Mouse (Mus musculus) lung, postnatal 0 days (tissue): ENCODE measurements at regions not wholly inside any gene's neighbourhood (a gene's known extent, or its start where the extent isn't known, plus 50 kb on each side); places are given as distances from the start of the nearest gene placed in this dataset.

Experiments used
- ATAC-seq: fragments of 200-750 bp; cut with Nextera tagmentation; 2 replicates; pipeline ENCODE4 v1.8.0; 2017; ENCODE audit warnings: moderate library complexity
- DNase-seq: peaks from one replicate; pipeline ENCODE4 v3.0.0-alpha.2; 2016; ENCODE audit warnings: low spot score
- H3K27ac ChIP-seq: fragments of 300-500 bp; sonication (generic); 2 replicates; pipeline ENCODE4 v1.5.1; 2014; ENCODE audit warnings: antibody characterized with exemption, mild to moderate bottlenecking, low read length, mixed read lengths
- H3K27me3 ChIP-seq: fragments of 300-500 bp; sonication (generic); replicated peaks from 2 replicates; pipeline ENCODE4 v1.6.1; 2014; ENCODE audit warnings: low read length, mixed read lengths; ENCODE audit not compliant: insufficient read depth
- H3K36me3 ChIP-seq: fragments of 300-500 bp; sonication (generic); 2 replicates; pipeline ENCODE4 v1.6.1; 2014; ENCODE audit warnings: low read length, mixed read lengths; ENCODE audit not compliant: insufficient read depth
- H3K4me1 ChIP-seq: fragments of 300-500 bp; sonication (generic); 2 replicates; pipeline ENCODE4 v1.6.1; 2014; ENCODE audit warnings: antibody characterized with exemption, low read depth, low read length, mixed read lengths; ENCODE audit not compliant: insufficient read depth
- H3K4me2 ChIP-seq: fragments of 300-500 bp; sonication (generic); replicated peaks from 2 replicates; pipeline ENCODE4 v1.6.1; 2014; ENCODE audit warnings: low read depth, mild to moderate bottlenecking, low read length, moderate library complexity, mixed read lengths
- H3K4me3 ChIP-seq: fragments of 300-500 bp; sonication (generic); 2 replicates; pipeline ENCODE4 v1.5.1; 2014; ENCODE audit warnings: low read depth, low read length
- H3K9ac ChIP-seq: fragments of 300-500 bp; sonication (generic); replicated peaks from 2 replicates; pipeline ENCODE4 v1.6.1; 2014; ENCODE audit warnings: low read depth, mild to moderate bottlenecking
- H3K9me3 ChIP-seq: fragments of 300-500 bp; sonication (generic); 2 replicates; pipeline ENCODE4 v1.6.1; 2016; ENCODE audit warnings: low read length, mixed read lengths
- CTCF ChIP-seq: IDR thresholded peaks from 2 replicates; pipeline ENCODE4 v1.5.1; 2016; ENCODE audit warnings: antibody characterized with exemption, mild to moderate bottlenecking
- EP300 ChIP-seq: IDR thresholded peaks from 2 replicates; pipeline ENCODE4 v1.6.1; 2016; ENCODE audit warnings: antibody characterized with exemption, mild to moderate bottlenecking, control low read depth
- WGBS: fragments of 180-500 bp; shearing (Covaris S2); extraction: QIAGEN DNeasy Blood & Tissue Kit; methylation state at CpG from one replicate; pipeline ENCODE4 v1.1.7; 2014; 5-methylcytosine and 5-hydroxymethylcytosine counted together

GRCm38 (mm10) chr16:63094126-63094840, 240.2 kb downstream of the Pros1 start:
- Histone ChIP-seq H3K27ac (no peak overlapping the region), H3K4me2 (no peak overlapping the region), H3K4me3 (no peak overlapping the region), H3K9ac (no peak overlapping the region), H3K36me3 (no peaks in the 10 kb centered on the region), H3K27me3 (no peaks in the 10 kb centered on the region), H3K4me1 (peaks cover 3% of the 10 kb centered on the region; the same call in 1 of the 2 replicates), H3K9me3 (no peaks in the 10 kb centered on the region)
- TF ChIP-seq CTCF (no peak), EP300 (peak; percentile 63)
- ATAC-seq (peak; percentile 91), DNase-seq (peak; percentile 75)
- 30% methylated on average over 5 of the region's 5 CpGs for WGBS

- no peak overlapping the region for H3K27ac ChIP-seq
Measured at GRCm38 (mm10) chr16:63102362-63102761, 248.3 kb downstream of the Pros1 start.

GRCm38 (mm10) chr16:63102930-63103329, 248.8 kb downstream of the Pros1 start:
- Histone ChIP-seq H3K4me2 (no peak overlapping the region), H3K4me1 (peaks cover 4% of the 10 kb centered on the region; the same call in 1 of the 2 replicates), H3K4me3 (no peak overlapping the region), H3K27me3 (no peaks in the 10 kb centered on the region), H3K9ac (no peak overlapping the region), H3K36me3 (no peaks in the 10 kb centered on the region), H3K9me3 (no peaks in the 10 kb centered on the region), H3K27ac (no peak overlapping the region)
- ATAC-seq: no peak
- WGBS: 67% methylated on average over 1 of the region's 1 CpGs
- DNase-seq: no peak
- TF ChIP-seq EP300 (no peak), CTCF (no peak)

More at GRCm38 (mm10) chr16:63102362-63102761, 248.3 kb downstream of the Pros1 start:
- Histone ChIP-seq H3K4me3 (no peak overlapping the region), H3K4me2 (no peak overlapping the region), H3K9ac (no peak overlapping the region), H3K27me3 (no peaks in the 10 kb centered on the region), H3K9me3 (no peaks in the 10 kb centered on the region), H3K36me3 (no peaks in the 10 kb centered on the region), H3K4me1 (peaks cover 4% of the 10 kb centered on the region; the same call in 1 of the 2 replicates)
- WGBS: 68% methylated on average over 3 of the region's 3 CpGs
- no peak for ATAC-seq
- DNase-seq: no peak
- no peak for TF ChIP-seq CTCF
- TF ChIP-seq EP300: no peak

GRCm38 (mm10) chr16:63104383-63104782, 250.3 kb downstream of the Pros1 start:
- no peak for DNase-seq
- H3K4me1 ChIP-seq: peaks cover 4% of the 10 kb centered on the region; the same call in 1 of the 2 replicates
- H3K4me2 ChIP-seq: no peak overlapping the region
- H3K27ac ChIP-seq: peak overlapping the region; percentile 70; the same call in 1 of the 2 replicates
- no peak for TF ChIP-seq CTCF
- no peak for TF ChIP-seq EP300
- H3K4me3 ChIP-seq: no peak overlapping the region
- no peaks in the 10 kb centered on the region for H3K27me3 ChIP-seq
- no peaks in the 10 kb centered on the region for H3K36me3 ChIP-seq
- no peak overlapping the region for H3K9ac ChIP-seq
- ATAC-seq: no peak
- 56% methylated on average over 5 of the region's 5 CpGs for WGBS
- no peaks in the 10 kb centered on the region for H3K9me3 ChIP-seq

- no peaks in the 10 kb centered on the region for H3K27me3 ChIP-seq
- TF ChIP-seq EP300 (no peak), CTCF (no peak)
- peaks cover 4% of the 10 kb centered on the region; the same call in 1 of the 2 replicates for H3K4me1 ChIP-seq
- peak; percentile 82 for DNase-seq
- H3K9ac ChIP-seq: no peak overlapping the region
- H3K9me3 ChIP-seq: no peaks in the 10 kb centered on the region
- H3K36me3 ChIP-seq: no peaks in the 10 kb centered on the region
- peak; percentile 80 for ATAC-seq
- H3K4me3 ChIP-seq: no peak overlapping the region
- 32% methylated on average over 11 of the region's 11 CpGs for WGBS
- 0 out of 2 replicates have a peak overlapping the region, but pooled peaks have one; percentile 15 for H3K4me2 ChIP-seq
- peak overlapping the region; percentile 70 for H3K27ac ChIP-seq
Measured at GRCm38 (mm10) chr16:63104938-63105714, 251.0 kb downstream of the Pros1 start.

GRCm38 (mm10) chr16:63116456-63116855, 262.3 kb downstream of the Pros1 start:
- H3K36me3 ChIP-seq: no peaks in the 10 kb centered on the region
- H3K9me3 ChIP-seq: no peaks in the 10 kb centered on the region
- no peak overlapping the region for H3K4me2 ChIP-seq
- peak; percentile 19; the same call in 1 of the 2 replicates for ATAC-seq
- no peaks in the 10 kb centered on the region for H3K27me3 ChIP-seq
- H3K4me1 ChIP-seq: no peaks in the 10 kb centered on the region
- H3K4me3 ChIP-seq: no peak overlapping the region
- H3K27ac ChIP-seq: no peak overlapping the region
- H3K9ac ChIP-seq: no peak overlapping the region
- DNase-seq: peak; percentile 64
- no peak for TF ChIP-seq CTCF
- TF ChIP-seq EP300: no peak
- WGBS: 77% methylated on average over 2 of the region's 2 CpGs
